Mouse (Mus musculus) forebrain, embryonic 11.5 days (tissue): ENCODE results near the gene Gm2022. TPM values are rescaled to one million over a fixed set of nuclear protein-coding genes. Genes with fewer than 3 reads are reported as not detected.

Experiments used
- polyA plus RNA-seq: library from polyadenylated mRNA; unstranded; fragments of >200 nt; fragmentation: Nextera tagmentation; extraction: Ambion mirVana; gene quantifications from 2 replicates; pipeline ENCODE4 v1.2.1, GENCODE M21; 2014

Gm2022 gene
- polyA plus RNA-seq, 1 experiment from 2014 or later, result not detected

Other genes starting within 250 kb of the Gm2022 start
- gene Gm21319, start 119.6 kb upstream of the Gm2022 start, polyA plus RNA-seq, result not detected in 2 replicates
- not detected in 2 replicates for gene Gm21936, start 99.9 kb upstream of the Gm2022 start, polyA plus RNA-seq
- gene BB287469, start 78.8 kb upstream of the Gm2022 start, polyA plus RNA-seq, result not detected in 2 replicates
- not detected in 2 replicates for gene Gm2001, start 53.0 kb upstream of the Gm2022 start, polyA plus RNA-seq
- gene Gm2016, start 21.3 kb upstream of the Gm2022 start, polyA plus RNA-seq, result not detected in 2 replicates
- gene Gm2035, start 24.5 kb downstream of the Gm2022 start, polyA plus RNA-seq, result not detected in 2 replicates
- gene Gm2042, start 58.7 kb downstream of the Gm2022 start, polyA plus RNA-seq, result not detected in 2 replicates
- gene Gm2075, start 116.5 kb downstream of the Gm2022 start, polyA plus RNA-seq, result not detected in 2 replicates
- not detected in 2 replicates for gene Gm6803, start 123.4 kb downstream of the Gm2022 start, polyA plus RNA-seq
- not detected in 2 replicates for gene Gm2056, start 131.6 kb downstream of the Gm2022 start, polyA plus RNA-seq
- gene Gm16368, start 188.3 kb downstream of the Gm2022 start, polyA plus RNA-seq, result not detected in 2 replicates